Mouse (Mus musculus): Measurements from ENCODE around the gene Lrmda. TPM values are rescaled to one million over a fixed set of nuclear protein-coding genes. Genes with fewer than 3 reads are reported as not detected.

Gene Lrmda
- total RNA-seq, 2 experiments from 2014 or later, result 0.48 to 0.76 TPM

DNA sequence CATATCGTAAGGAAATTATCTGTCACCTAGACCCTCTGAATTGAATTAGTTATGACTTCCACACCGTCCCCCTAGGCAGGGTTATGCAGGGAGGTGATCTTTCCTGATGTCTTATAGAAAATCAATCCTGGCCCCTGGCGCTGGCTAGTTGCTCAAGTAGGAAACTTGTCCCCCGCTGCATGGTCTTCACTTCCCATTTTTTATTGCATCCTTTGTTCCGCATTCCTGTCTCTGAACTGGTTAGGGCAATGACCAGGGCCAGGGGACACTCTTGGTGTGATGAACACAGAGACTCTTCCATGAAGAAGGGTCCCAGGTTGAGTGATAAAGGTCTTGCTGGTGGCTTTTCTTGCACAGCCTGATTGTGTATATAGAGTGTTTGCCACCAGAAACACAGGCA lies 53.9 kb downstream of the Lrmda start:
- DNase-seq (ENCODE audit: low spot score in 2 of 2), result no peak
- intact Hi-C loops (cut with DNase I), result no loop called here

- intact Hi-C loops (cut with DNase I), result no loop called here
- DNase-seq (ENCODE audit: low spot score in 2 of 2), result no peak
Measured at GRCm38 (mm10) chr14:22074229-22074628, 54.7 kb downstream of the Lrmda start.

- DNase-seq (ENCODE audit: low spot score in 2 of 2), result no peak
- intact Hi-C loops (cut with DNase I), result no loop called here
Measured at GRCm38 (mm10) chr14:22083931-22084330, 64.4 kb downstream of the Lrmda start.

DNA sequence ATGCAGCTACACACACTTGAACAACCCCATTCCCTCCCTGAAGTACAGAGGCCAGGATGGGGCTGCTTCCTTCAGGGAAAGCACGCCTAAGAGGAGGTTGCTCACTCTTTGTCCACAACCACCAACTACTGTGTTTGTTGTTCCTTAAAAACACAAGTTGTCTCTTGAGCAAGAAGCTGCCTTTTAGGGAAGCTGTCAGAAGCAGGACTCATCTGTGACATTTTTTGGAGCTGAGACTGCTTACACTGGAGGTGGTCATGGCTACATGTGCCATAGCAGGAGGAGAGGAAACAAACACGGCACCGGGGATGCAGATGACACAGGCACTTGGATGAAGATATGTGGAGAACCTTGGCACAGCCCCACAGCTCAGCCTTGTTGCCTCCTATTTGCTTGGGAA lies 65.9 kb downstream of the Lrmda start:
- no peak for DNase-seq (ENCODE audit: low spot score in 2 of 2)
- intact Hi-C loops (cut with DNase I), result no loop called here

- no peak for DNase-seq (ENCODE audit: low spot score in 2 of 2)
- intact Hi-C loops (cut with DNase I), result no loop called here
Measured at GRCm38 (mm10) chr14:22088604-22089003, 69.1 kb downstream of the Lrmda start.

GRCm38 (mm10) chr14:22089331-22089730 lies 69.8 kb downstream of the Lrmda start:
- no peak for DNase-seq (ENCODE audit: low spot score in 2 of 2)
- intact Hi-C loops (cut with DNase I), result no loop called here

DNA sequence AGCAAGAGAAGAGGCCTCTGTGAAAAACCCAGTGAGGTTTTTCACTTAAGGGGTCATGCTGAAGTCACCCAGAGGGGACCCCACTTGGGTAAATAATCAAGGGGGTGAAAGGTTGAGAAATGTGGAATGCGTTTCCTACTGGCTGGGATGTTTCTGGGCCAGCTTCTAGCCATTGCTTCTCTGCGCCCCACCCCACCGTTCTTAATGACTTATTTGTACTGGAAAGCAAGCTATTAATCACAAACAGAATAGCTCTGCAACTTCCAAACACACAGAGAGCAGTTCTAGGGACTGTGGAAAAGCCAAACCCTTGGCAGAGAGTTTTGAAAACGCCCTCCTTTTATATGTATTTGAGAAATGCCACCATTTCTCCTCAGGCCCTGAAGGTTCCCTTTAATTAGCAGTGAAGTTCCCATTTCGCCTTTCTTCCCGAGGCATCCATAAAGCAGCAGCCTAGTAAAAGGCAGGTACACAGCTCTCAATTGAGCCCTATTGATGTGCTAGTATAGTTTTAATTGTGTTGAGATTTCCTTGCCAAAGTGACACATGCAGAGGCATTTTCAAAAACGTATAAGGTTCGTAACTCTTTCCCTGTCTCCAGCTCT lies 70.5 kb downstream of the Lrmda start:
- no peak for DNase-seq (ENCODE audit: low spot score in 2 of 2)
- intact Hi-C loops (cut with DNase I), result no loop called here

- DNase-seq (ENCODE audit: low spot score in 2 of 2), result no peak
- intact Hi-C loops (cut with DNase I), result no loop called here
Measured at GRCm38 (mm10) chr14:22090778-22091211, 71.3 kb downstream of the Lrmda start.

DNA sequence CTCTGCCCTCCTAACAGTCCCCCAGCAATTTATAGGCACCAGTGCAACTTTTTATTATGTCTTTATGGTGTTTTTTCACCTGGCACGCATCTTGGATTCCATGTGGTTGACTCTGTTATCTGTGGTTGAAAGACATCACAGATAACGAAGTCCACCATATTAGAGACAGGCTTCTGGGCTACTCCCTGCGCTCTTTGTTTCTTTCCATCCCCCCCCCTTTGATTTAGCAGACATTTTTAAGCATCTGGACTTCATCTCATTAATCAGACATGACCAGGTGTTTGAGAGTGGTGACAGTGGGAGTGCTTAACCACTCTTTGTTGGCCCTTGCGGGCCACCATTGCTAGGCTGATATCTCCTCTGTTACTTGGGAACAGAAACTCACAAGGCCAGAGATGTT lies 71.8 kb downstream of the Lrmda start:
- intact Hi-C loops (cut with DNase I), result no loop called here
- DNase-seq (ENCODE audit: low spot score in 2 of 2), result no peak

DNA sequence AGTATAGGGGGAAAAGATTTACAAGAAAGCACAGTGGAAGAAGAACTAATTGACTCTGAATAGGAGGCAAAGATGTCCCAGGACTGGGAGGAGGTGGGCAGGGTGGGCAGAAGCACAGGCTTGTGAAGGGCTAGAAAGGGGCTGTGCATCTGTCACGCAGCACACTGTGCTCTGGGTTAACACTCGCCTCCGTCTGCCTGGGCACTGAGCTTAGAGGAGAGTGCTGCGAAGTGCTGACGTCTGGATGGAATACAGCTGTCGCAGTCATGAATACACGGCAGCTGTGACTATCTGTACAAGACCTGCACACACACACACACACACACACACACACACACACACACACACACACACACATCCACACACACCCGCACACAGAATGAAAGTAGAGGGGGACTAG lies 73.6 kb downstream of the Lrmda start:
- intact Hi-C loops (cut with DNase I), result no loop called here
- no peak for DNase-seq (ENCODE audit: low spot score in 2 of 2)

GRCm38 (mm10) chr14:22101961-22102805 lies 82.7 kb downstream of the Lrmda start:
- intact Hi-C loops (cut with DNase I), result no loop called here
- DNase-seq (ENCODE audit: low spot score in 2 of 2), result no peak

DNA sequence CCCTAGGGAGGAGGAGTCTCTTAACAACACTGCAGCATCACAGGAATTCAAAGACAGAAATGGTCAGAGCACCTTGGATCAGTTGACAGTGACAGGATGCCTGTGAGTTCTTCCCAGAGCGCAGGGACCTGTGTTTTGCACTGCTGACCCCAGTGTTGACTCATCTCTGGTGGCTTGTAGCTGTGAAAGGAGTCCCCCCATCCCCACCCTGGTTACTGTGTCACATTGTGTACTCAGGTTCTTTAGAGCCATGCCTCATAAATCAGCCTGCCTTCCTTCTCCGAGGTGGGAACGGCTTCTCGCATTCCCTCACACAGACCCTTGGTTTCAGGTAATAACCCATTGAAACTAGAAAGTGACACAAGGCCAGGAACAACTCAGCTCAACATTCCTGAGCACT lies 86.3 kb downstream of the Lrmda start:
- intact Hi-C loops (cut with DNase I), result no loop called here
- DNase-seq (ENCODE audit: low spot score in 2 of 2), result no peak

- DNase-seq (ENCODE audit: low spot score in 2 of 2), result no peak
- intact Hi-C loops (cut with DNase I), result no loop called here
Measured at GRCm38 (mm10) chr14:22106777-22107176, 87.3 kb downstream of the Lrmda start.

DNA sequence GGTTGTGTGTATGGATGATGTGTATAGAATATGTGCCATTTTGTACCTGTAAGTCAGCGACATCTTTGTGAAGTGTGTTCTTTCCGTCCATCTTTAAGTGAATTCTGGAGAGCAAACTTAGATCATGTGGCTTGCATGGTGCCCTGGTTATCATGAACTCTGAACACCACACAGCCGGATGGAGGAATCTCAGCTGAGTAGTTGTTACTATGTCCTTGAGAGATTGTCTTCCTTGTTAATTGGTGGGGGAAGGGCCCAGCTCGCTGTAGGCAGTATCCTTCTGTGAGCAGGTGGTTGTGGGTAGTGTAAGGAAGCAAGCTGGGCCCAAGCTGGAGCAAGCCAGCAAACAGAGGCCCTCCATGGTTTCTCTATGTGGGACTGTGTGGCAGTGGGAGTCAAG lies 89.9 kb downstream of the Lrmda start:
- intact Hi-C loops (cut with DNase I), result no loop called here
- no peak for DNase-seq (ENCODE audit: low spot score in 2 of 2)

DNA sequence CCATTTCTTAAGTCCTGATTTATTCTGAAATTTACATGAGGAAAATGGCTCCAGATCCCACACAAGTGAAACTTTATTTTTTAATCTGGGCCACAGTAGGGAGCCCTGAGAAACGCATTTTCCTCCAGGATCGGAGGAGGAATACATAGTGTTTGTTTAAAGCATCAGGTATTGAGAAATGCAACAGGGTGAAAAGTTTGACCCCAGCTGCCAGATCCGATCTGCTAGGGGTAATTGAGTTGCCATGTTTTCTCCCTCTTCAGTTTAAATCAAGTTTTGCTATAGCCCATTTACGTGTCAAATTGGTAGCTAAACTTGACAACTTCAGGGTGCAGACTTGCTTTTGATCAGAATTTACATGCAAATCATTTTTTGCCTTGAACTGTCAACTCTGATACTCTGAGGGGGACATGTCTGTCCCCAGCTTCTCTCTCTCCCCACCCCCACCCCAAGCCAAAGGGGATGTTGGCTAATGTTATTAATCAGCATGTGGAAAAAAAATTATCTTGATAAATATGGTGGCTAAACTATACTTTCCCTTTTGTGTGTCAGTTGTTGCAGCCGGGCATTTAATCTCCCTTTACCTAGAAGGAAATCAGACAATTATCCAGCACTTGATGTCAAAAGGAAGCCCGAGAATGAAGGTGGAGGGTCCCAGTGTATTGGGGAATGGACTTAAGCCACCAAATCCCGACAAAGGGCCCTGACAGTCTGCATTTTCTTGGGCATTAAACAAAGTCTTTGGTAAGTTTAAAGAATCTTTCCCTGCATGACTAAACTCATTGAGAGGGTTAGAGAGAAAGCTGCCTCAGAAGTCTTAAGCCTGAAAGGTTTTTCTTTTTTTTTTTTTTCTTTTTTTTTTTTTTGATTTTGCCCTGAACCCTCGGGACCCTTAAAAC lies 94.2 kb downstream of the Lrmda start:
- intact Hi-C loops (cut with DNase I), result no loop called here
- DNase-seq (ENCODE audit: low spot score in 2 of 2), result no peak

DNA sequence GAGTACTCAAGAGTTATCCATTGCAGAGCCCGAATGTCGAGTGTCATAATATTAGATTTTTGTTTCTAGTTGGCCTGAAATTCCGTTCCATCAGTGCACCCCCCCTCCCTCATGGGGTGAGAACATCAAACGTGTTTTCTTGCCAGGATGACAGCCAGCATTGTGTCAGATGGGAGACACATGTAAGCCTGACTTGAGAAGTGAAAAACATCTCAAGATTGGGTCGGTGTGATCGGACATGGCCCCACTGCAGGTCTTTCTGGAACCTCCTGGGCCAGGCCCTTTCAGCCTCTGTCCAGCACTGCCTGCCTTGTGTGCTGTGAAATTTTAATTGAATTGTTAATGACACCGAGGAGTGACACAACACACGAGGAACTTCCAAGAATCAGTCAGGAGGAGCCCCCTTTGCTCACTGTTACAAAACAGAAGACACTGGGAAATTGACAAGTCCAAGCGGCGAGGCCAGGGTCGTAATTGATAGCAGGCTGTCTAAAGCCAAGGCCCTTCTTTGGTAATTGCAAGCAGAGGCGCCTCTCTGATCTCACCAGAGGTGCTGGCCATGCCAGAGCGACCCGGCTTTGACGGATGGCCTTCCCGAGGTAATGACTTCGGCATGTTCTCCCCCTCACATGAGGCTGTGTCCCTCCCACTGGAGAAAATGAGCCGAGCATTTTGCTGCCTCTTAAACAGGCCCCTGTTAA lies 95.3 kb downstream of the Lrmda start:
- intact Hi-C loops (cut with DNase I), result no loop called here
- no peak for DNase-seq (ENCODE audit: low spot score in 2 of 2)

DNA sequence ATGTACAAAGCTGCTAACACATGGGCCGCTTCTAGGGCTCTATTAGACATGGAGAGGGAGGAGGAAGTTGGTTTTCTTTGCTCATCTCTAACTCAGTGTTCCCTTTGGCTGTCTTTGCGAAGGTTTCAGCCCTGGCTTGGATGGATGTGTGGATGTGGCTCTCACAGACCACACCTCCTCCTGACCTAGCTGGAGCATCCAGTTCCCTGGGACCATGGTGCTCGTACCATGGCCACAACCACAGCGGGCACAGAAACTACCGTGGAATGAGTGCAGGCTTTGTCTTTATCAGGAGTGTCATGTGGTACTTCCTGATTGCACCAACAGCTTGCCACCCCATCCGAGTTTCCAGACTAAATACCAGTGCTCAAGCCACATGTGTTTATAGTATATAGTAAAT lies 98.6 kb downstream of the Lrmda start:
- intact Hi-C loops (cut with DNase I), result no loop called here
- DNase-seq (ENCODE audit: low spot score in 2 of 2), result no peak

DNA sequence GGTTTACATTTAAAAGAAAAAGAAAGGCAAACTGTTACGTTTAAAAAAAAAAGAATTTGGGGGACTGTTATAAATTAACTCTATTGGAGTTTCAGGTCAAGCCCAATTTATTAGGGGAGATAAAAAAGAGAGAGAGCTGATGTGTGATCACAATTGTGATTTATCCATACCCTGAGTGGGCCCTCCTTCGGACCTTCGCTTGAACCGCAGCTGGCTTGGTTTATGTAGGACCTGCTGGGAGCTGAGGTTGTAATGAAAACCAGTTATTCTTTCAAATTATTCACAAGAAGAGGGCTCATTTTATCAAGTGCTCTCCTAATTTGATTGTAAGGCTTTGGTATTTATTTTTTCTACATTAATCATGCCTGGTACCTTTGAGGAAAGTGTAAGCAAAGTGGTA lies 99.0 kb downstream of the Lrmda start:
- DNase-seq (ENCODE audit: low spot score in 2 of 2), result no peak

DNA sequence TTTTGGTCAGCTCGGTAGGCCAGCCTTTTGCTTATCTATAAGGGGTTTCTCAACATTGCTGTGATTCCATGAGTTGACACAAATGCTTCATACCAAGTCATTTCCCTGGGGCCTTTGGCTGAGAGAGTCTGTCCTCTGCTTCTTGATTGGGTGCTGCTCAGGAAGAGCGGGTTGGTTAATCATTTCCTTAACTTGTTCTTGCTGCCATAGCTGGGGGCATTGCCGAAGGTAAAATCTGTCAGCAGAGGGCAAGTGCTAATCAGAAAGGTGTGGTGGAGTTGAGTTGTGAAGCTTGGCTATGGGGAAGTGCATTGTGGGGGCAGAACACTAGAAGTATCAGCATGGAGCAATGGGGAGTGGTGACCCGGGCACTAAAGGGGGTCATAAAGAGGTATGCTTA lies 106.8 kb downstream of the Lrmda start:
- intact Hi-C loops (cut with DNase I), result no loop called here
- no peak for DNase-seq (ENCODE audit: low spot score in 2 of 2)

More for the DNA sequence above, 99.0 kb downstream of the Lrmda start:
- intact Hi-C loops (cut with DNase I), result no loop called here

GRCm38 (mm10) chr14:22126859-22127258 lies 107.3 kb downstream of the Lrmda start:
- intact Hi-C loops (cut with DNase I), result no loop called here
- no peak for DNase-seq (ENCODE audit: low spot score in 2 of 2)
